Mouse (Mus musculus) cerebellum, adult 18-20 months (tissue): Measurements from ENCODE around the gene Zfp865.
"Not testable (repeated sequence)": the region's sequence is repeated elsewhere in the genome, so short reads cannot be mapped to it uniquely, and the experiment has no call there.

ENCODE experiments used
- DNase-seq, 2 experiments: peaks; one replicate each; pipeline ENCODE4 v3.0.0; 2021

Gene Zfp865

GRCm38 (mm10) chr7:5052931-5053343 is 32.8 kb downstream of the Zfp865 start:
- DNase-seq = peak in 1 of 2 experiments; percentile 56

DNA sequence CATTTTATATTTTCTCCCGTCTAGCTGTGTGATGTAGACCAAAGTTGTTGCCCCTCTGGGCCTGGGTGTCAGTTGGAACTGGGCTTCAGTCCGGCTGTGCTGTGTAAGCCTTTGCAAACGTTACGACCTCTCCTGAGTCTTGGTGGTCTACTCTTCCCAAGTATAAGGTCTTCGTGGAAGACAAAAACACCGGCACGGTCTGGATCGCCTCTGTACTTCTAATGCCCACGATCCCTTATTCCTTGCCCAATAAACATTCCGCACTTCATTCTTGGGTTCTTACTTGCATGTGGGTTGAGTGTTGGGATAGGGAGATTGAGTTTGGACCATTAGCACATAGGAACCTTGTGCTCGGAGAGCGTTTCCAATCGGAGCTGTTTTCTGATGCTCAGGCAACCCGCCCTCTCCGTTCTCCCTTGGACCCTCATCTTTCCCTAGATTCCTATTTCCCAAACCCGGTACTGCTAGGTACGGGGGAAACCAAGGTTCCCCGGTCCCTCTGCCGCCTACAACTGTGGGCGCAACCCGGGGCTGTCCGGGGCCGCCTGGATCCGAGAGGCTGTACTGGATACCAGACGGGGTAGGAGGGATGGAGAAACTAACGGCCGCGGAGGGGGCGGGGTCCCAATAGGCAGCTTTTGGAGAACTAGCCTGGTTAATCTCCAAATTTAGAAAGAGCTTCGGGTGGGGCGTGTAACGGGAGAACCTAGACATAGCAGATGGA is 33.4 kb downstream of the Zfp865 start:
- DNase-seq = peak in 1 of 2 experiments; percentile 57

DNA sequence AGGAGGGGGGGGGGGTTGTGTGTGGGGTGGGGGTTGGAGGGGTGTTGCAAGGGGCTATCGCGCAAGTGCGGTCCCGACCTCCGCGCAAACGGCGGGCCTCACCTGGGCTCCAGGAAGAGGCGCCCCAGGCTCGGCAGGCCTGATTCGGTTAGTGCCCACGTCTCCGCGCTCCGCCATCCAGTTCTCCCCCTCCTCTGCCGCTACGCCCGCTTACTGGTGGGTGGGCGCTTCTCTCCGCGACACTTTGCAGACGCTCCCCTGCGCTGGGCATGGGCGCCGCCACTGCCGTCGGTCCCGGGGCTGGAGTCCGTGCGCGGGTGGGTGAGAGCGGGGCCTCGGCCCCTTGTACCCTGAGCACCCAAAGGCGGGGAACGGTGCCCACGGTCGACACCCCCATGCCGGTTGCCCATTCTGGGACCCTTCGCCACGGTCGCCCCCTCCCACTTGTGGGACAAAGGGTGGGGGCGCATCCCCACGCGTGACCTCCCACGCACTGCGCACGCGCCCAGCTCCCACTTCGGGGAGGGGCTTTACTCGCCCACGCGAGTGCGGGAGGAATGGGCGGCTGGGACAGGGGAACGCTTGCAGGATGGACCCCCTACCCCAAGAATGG is 36.6 kb downstream of the Zfp865 start:
- peak; percentile 59 to 73 for DNase-seq

DNA sequence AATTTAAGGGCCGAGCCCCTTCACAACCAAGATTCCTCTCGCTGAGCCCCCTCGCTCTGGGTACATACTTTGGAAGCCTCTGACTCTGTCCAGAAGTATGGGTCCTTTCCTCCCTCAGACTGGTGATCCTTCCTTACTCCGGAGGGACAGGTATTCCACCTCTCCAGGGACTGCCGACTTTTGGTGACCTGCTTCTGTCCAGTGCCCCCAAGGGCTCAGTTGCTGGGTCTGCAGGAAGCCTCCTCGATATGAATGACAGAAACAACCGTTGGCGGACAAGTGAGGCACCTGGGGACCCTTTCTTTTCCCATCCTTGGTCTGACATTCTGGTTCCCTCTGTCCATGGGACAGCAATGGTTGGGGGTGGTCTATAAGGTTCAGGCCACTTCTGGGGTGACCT is 37.2 kb downstream of the Zfp865 start:
- peak in 1 of 2 experiments; percentile 30 for DNase-seq

- DNase-seq = peak in 1 of 2 experiments; percentile 36
Measured at GRCm38 (mm10) chr7:5057804-5058203, 37.6 kb downstream of the Zfp865 start.

DNA sequence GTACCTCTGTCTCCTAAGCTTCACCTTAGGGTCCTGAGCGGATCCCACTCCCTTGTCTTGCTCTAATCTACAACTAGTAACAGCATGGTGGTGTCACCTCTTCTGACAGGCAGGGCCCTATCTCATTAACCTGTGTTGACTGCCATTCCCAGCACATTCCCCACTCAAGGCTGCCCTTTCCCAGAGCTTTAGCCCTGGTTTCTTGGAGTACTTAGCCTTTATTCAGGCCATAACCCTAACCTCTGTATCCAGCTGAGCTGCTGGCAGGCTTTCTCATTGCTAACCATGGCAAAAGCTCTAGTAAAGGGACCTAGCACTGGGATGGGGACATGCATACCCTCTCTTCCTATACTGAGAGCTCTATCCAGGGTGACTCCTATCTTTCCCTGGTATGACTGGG is 38.5 kb downstream of the Zfp865 start:
- DNase-seq = no peak

GRCm38 (mm10) chr7:5059421-5059820 is 39.2 kb downstream of the Zfp865 start:
- DNase-seq = peak in 1 of 2 experiments; percentile 37

- DNase-seq = peak; percentile 89 to 93
Measured at GRCm38 (mm10) chr7:5060239-5060731, 40.1 kb downstream of the Zfp865 start.

- DNase-seq = peak; percentile 99
Measured at GRCm38 (mm10) chr7:5060944-5061773, 41.0 kb downstream of the Zfp865 start.

DNA sequence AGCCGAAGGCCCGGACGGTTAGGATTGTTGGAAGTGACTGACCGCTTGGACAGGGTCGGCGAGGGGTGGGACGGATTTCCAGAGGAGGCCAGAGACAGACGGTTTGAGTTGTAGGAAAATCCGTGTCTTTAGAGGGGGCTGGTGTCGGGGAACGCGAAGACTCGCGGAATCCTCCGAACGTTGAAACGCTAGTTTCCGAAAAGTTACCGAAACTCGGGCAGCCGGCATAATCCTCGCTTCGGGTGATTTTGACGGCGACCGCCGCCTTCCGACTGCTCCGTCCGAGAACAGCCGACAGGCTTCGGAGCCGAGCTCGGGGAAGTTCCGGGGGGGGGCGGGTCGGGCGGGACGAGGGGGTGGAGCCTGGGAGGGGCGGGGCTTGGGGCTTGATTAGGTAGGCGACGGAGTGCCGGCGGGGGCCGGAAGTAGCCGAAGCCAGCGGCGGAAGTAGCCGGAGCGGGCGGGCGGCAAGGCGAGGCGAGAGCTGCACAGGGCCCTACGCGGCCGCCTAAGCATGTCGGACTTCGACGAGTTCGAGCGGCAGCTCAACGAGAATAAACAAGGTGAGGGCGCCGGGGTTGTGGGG is 41.7 kb downstream of the Zfp865 start, which contains the start of gene U2af2:
U2af2 (plus strand) TSS at position 370 of the 586 bp plus-strand sequence.
- peak; percentile 93 to 94 for DNase-seq

- DNase-seq = no peak
Measured at GRCm38 (mm10) chr7:5062360-5063001, 42.3 kb downstream of the Zfp865 start.

DNA sequence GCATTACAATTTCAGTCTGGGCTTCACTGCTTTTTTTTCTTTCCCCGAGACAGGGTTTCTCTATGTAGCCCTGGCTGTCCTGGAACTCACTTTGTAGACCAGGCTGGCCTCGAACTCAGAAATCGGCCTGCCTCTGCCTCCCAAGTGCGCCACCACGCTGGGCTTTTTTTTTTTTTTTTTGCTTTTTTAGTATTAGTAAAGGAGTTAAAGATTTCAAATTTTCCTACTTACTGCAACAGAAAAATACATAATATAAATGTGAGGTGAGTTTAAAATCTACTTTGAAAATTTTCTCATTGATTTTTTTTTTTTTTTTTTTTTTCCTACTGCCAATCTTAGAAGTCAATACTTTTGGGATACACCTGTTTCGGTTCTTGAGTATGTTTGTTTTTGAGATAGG is 44.7 kb downstream of the Zfp865 start:
- DNase-seq = no peak

GRCm38 (mm10) chr7:5073586-5073985 is 53.4 kb downstream of the Zfp865 start:
- no peak for DNase-seq

DNA sequence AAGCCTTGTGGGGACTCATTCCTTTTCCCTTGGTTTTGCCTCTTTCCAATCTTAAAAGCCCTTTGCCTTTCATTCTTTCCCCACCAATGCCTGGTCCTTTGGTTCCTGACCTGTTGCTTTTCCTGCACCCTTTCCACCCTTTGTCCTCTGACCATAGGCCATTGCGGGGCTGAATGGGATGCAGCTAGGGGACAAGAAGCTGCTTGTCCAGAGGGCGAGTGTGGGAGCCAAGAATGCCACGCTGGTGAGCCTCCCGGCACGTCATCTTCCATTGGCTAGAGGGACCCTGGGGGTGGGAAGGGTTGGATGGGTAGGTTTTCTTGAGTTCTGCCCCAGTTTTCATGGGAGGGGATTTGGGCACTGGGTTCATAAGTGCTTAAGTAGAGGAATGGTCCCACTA is 54.8 kb downstream of the Zfp865 start:
- DNase-seq = no peak

DNA sequence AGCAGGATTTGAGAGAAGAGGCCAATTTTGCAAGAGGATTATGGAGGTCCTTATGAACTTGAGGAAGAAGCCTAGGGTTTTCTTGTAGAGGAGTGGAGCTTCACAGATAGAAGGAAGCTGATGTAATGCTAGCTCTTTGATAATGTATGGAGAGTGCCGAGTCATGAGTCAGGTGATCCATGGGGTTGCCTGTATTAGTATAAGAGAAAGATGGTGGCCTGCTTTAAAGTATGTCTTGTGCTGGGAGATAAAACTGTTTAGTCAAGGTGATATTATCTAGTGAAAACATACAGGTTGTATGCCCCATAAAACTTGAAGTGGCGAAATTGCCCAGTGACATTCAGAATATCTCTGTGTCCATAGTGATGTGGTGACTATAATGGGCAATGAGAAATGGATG is 56.8 kb downstream of the Zfp865 start:
- DNase-seq = no peak

DNA sequence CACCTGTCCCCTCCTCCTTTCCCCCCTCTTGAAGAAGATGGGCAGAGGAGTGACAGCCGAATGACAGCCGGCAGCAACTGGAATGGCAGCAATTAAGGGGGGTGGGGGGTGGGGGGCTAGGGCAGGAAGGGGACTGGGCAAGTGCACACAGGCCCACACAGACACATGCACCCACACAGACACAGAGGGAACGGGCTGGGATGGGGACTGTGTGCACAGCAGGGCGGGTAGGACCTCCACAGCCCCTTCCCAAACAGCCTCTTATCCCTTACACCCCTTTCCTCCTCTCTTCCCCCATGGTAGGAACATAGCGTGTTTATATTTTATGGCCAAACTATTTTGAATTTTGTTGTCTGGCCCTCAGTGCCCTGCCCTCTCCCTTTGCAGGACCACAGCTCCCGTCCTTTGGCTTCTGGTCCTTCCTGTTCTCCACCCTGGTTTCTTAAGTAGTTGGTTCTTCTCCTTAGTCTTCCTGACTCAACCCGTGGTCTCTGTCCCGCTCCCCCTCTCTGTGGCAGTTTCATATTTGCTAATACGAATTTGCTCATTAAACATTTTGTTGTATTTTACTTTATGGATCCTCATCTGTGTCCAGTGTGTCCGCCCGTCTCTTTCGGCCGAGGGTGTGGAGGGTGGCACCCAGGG is 59.3 kb downstream of the Zfp865 start:
- DNase-seq = not testable (repeated sequence)

DNA sequence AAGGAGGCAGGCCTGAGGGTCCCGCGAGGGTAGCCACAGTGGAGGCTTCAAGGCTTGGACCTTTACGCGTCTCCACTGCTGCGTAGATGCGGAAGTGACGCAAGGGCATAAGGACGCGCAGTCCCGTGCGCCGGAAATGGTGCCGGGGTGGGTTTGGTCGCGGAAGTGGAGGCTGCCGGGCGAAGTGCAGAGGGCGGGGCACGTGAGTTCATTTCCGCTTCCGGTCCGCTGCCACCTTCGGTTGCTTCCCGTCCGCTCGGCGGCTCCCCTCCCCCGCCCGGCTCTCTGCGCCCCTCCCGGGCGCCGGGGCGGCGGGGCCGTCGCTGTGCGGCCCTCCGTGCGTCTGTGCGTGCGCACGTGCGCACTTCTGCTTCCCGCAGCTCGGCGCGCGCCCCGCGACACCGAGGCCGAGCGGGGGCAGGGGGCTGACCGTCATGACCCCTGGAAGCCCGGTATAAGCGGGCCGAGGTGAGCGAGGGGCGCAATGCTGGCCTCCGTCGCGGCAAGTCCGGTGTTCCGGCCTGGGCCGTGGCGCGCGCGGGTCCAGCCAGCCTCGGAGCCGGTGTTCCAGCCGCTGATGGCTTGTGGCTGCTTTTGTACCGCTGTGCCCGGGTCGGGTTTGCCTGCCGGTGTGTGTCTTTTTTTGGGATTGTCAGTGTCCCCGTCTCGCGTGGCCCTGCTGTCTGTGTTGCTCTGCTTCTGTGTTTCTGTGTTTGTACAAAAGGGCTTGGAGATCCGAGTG is 60.0 kb downstream of the Zfp865 start, which contains the start of gene Epn1:
Epn1 (plus strand) TSS at position 226 of the 742 bp plus-strand sequence.
- DNase-seq = peak; percentile 97

- DNase-seq = no peak
Measured at GRCm38 (mm10) chr7:5080815-5081214, 60.6 kb downstream of the Zfp865 start.

DNA sequence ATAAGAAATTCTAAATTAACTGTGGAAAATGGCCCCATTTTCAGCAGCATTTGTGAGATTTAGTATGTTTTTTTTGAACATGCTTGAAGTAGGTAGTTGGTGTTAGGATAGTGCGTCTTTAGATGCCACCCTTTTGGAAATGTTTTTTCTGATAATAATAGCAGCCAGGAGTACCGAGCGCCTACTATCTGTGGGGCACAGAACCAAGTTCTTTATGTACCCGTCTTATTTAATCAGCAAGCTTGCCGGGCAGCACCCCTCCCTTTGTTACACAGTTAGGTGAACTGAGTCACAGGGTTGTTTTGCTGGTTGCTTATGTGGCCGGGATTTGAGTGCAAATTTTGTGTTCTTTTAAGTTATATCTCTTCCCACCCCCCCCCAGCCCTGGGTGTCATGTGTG is 61.1 kb downstream of the Zfp865 start:
- no peak for DNase-seq

DNA sequence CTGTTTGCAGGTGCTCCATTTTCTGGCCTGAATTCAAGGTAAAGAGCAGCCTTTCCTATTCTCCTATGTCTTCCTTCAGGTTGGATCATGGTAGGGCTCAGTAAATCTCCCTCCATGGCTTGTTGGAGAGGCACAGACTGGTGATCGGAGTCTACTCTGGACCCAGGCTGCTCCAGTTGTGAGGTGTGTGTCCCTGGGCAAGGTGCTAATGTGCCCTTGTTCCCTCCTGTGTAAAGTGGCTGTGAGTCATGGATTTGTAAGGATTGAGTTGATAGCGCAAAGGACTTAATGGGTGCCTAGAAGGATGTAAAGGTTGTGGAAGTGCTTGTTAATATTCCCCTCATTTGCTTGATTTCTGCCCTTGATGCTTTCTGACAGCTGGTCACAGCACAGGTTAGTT is 61.8 kb downstream of the Zfp865 start:
- no peak for DNase-seq
